In genomic region chr2:33772439-33772838, GRCm38 (mm10) we compare ENCODE assay signal across 10 mouse cellular contexts.
DNase-seq lines count a peak whose midpoint lies in the region; ATAC-seq lines count a peak whose summit lies in the region.
"Had no signal": no experiment of that assay in that cellular context is flagged by ENCODE, and none has a peak within 500 bp of the region (broad histone marks: within the 10 kb centered on the region; RNA-seq: fewer than 3 reads in every experiment).

No protein-coding gene starts in this region.

- peaks cover 9% of the 10 kb centered on the region; the same call in 1 of the 2 replicates for H3K4me1 ChIP-seq in kidney, embryonic 15.5 days
- peaks cover 26% of the 10 kb centered on the region for H3K4me1 ChIP-seq in forebrain, embryonic 16.5 days (replicated peaks; ENCODE audit: control insufficient read depth, insufficient read depth, low read length)
- peaks cover 30% of the 10 kb centered on the region for H3K4me1 ChIP-seq in limb, embryonic 11.5 days (ENCODE audit: control insufficient read depth, insufficient read depth, low read length)
- peaks cover 20% of the 10 kb centered on the region for H3K4me1 ChIP-seq in neural tube, embryonic 14.5 days (ENCODE audit: control insufficient read depth, insufficient read depth, low read length)

- DNase-seq in kidney, postnatal 10 days = peak; percentile 47
- DNase-seq in limb, embryonic 11.5 days (ENCODE audit: low spot score) = peak; percentile 47
- DNase-seq in urinary bladder, postnatal 36 days (ENCODE audit: low spot score in 2 of 2) = no peak
- DNase-seq: thymus, postnatal 25 days had no signal

- no peak for ATAC-seq in kidney, embryonic 15.5 days (replicated peaks; ENCODE audit: low FRiP score)
- ATAC-seq in forebrain, embryonic 16.5 days = no peak
- no peak for ATAC-seq in limb, embryonic 11.5 days (ENCODE audit: insufficient number of reproducible peaks, low FRiP score, low TSS enrichment, low read depth)
- ATAC-seq in neural tube, embryonic 14.5 days (ENCODE audit: low read depth) = no peak
- ATAC-seq in megakaryocyte-erythroid progenitor cell, adult 5-6 weeks (replicated peaks; ENCODE audit: low FRiP score, low TSS enrichment, poor library complexity, severe bottlenecking) = no peak
- no peak for ATAC-seq in activated CD4-positive, CD25-positive, alpha-beta regulatory T cell, adult 4 months

- H3K4me2 ChIP-seq in kidney, embryonic 15.5 days = no peak overlapping the region
- no peak overlapping the region for H3K4me2 ChIP-seq in forebrain, embryonic 16.5 days (ENCODE audit: low read length)
- no peak overlapping the region for H3K4me2 ChIP-seq in limb, embryonic 11.5 days (ENCODE audit: low read depth, severe bottlenecking)
- H3K4me2 ChIP-seq in neural tube, embryonic 14.5 days (ENCODE audit: low read depth, low read length) = no peak overlapping the region

- H3K27me3 ChIP-seq in kidney, embryonic 15.5 days = no peaks in the 10 kb centered on the region
- no peaks in the 10 kb centered on the region for H3K27me3 ChIP-seq in forebrain, embryonic 16.5 days (replicated peaks; ENCODE audit: control insufficient read depth, insufficient read depth, low read length)
- no peaks in the 10 kb centered on the region for H3K27me3 ChIP-seq in limb, embryonic 11.5 days (ENCODE audit: control insufficient read depth, insufficient read depth, low read length)
- no peaks in the 10 kb centered on the region for H3K27me3 ChIP-seq in neural tube, embryonic 14.5 days (ENCODE audit: control insufficient read depth, insufficient read depth, low read length)
- H3K27me3 ChIP-seq: megakaryocyte, embryonic 14.5 days had no signal

- no peak overlapping the region for H3K9ac ChIP-seq in kidney, embryonic 15.5 days
- H3K9ac ChIP-seq in forebrain, embryonic 16.5 days (replicated peaks; ENCODE audit: low read depth, low read length) = 0 out of 2 replicates have a peak overlapping the region, but pooled peaks have one; percentile 24
- no peak overlapping the region for H3K9ac ChIP-seq in limb, embryonic 11.5 days (ENCODE audit: low read length)
- no peak overlapping the region for H3K9ac ChIP-seq in neural tube, embryonic 14.5 days (replicated peaks; ENCODE audit: low read depth, low read length)

- WGBS in kidney, embryonic 15.5 days = 36% methylated on average over 9 of the region's 9 CpGs
- WGBS in forebrain, embryonic 16.5 days = 50% methylated on average over 9 of the region's 9 CpGs
- 33% methylated on average over 9 of the region's 9 CpGs for WGBS in limb, embryonic 11.5 days
- WGBS in neural tube, embryonic 14.5 days = 33% methylated on average over 9 of the region's 9 CpGs

- H3K9me3 ChIP-seq in kidney, embryonic 15.5 days (replicated peaks) = peaks cover 8% of the 10 kb centered on the region
- no peaks in the 10 kb centered on the region for H3K9me3 ChIP-seq in forebrain, embryonic 16.5 days (ENCODE audit: control insufficient read depth, low read length)
- peaks cover 6% of the 10 kb centered on the region for H3K9me3 ChIP-seq in limb, embryonic 11.5 days (ENCODE audit: control insufficient read depth, low read length)
- no peaks in the 10 kb centered on the region for H3K9me3 ChIP-seq in neural tube, embryonic 14.5 days (ENCODE audit: control insufficient read depth, low read length)

- H3K4me3 ChIP-seq in kidney, embryonic 15.5 days (replicated peaks) = no peak overlapping the region
- H3K4me3 ChIP-seq in forebrain, embryonic 16.5 days (replicated peaks; ENCODE audit: low read length) = no peak overlapping the region
- no peak overlapping the region for H3K4me3 ChIP-seq in limb, embryonic 11.5 days (ENCODE audit: low read depth, low read length)
- no peak overlapping the region for H3K4me3 ChIP-seq in neural tube, embryonic 14.5 days (ENCODE audit: low read depth, low read length)
- H3K4me3 ChIP-seq: megakaryocyte, embryonic 14.5 days had no signal

- no peak overlapping the region for H3K27ac ChIP-seq in kidney, embryonic 15.5 days
- H3K27ac ChIP-seq in forebrain, embryonic 16.5 days (ENCODE audit: low read length) = peak overlapping the region; percentile 51
- H3K27ac ChIP-seq in limb, embryonic 11.5 days (replicated peaks; ENCODE audit: low read depth, low read length) = no peak overlapping the region; the same call in 1 of the 2 replicates
- peak overlapping the region; percentile 1; the same call in 1 of the 2 replicates for H3K27ac ChIP-seq in neural tube, embryonic 14.5 days (ENCODE audit: low read depth, low read length)

- peaks cover 18% of the 10 kb centered on the region for H3K36me3 ChIP-seq in kidney, embryonic 15.5 days
- H3K36me3 ChIP-seq in forebrain, embryonic 16.5 days (ENCODE audit: control insufficient read depth, insufficient read depth) = peaks cover 4% of the 10 kb centered on the region; the same call in 1 of the 2 replicates
- peaks cover 9% of the 10 kb centered on the region for H3K36me3 ChIP-seq in limb, embryonic 11.5 days (ENCODE audit: control insufficient read depth, insufficient read depth, low read length)
- peaks cover 1% of the 10 kb centered on the region; the same call in 1 of the 2 replicates for H3K36me3 ChIP-seq in neural tube, embryonic 14.5 days (ENCODE audit: control insufficient read depth, insufficient read depth, low read length)

Comparison
In these comparisons a context has a peak if more than half of its experiments do, and no peak if none do; other contexts are left out.
1. DNase-seq: peak in kidney, postnatal 10 days (single experiment) and limb, embryonic 11.5 days (single experiment); none in urinary bladder, postnatal 36 days (0 of 2).
2. H3K27ac ChIP-seq: peak in forebrain, embryonic 16.5 days (single experiment) and neural tube, embryonic 14.5 days (single experiment); none in kidney, embryonic 15.5 days (single experiment) and limb, embryonic 11.5 days (single experiment).